Mouse (Mus musculus): ENCODE data around the gene Cks2.

Cks2 gene

GRCm38 (mm10) chr13:51679332-51679731 lies 34.3 kb downstream of the Cks2 start:
- no peak for DNase-seq (ENCODE audit: low spot score in 2 of 2)

GRCm38 (mm10) chr13:51681076-51681475 lies 36.0 kb downstream of the Cks2 start:
- no peak for DNase-seq (ENCODE audit: low spot score in 2 of 2)

GRCm38 (mm10) chr13:51681634-51682033 lies 36.6 kb downstream of the Cks2 start:
- DNase-seq (ENCODE audit: low spot score in 2 of 2) = no peak

- no peak for DNase-seq (ENCODE audit: low spot score in 2 of 2)
These were observed 40.4 kb downstream of the Cks2 start for GRCm38 (mm10) chr13:51685290-51685966.

- DNase-seq (ENCODE audit: low spot score in 2 of 2) = no peak
These were observed 41.9 kb downstream of the Cks2 start for GRCm38 (mm10) chr13:51686966-51687365.

GRCm38 (mm10) chr13:51688688-51689087 lies 43.7 kb downstream of the Cks2 start:
- DNase-seq (ENCODE audit: low spot score in 2 of 2) = no peak

GRCm38 (mm10) chr13:51696481-51696880 lies 51.4 kb downstream of the Cks2 start:
- DNase-seq (ENCODE audit: low spot score in 2 of 2) = no peak

- no peak for DNase-seq (ENCODE audit: low spot score in 2 of 2)
These were observed 52.4 kb downstream of the Cks2 start for GRCm38 (mm10) chr13:51697455-51697854.

GRCm38 (mm10) chr13:51697897-51698296 lies 52.9 kb downstream of the Cks2 start:
- no peak for DNase-seq (ENCODE audit: low spot score in 2 of 2)

GRCm38 (mm10) chr13:51698318-51698717 lies 53.3 kb downstream of the Cks2 start:
- no peak for DNase-seq (ENCODE audit: low spot score in 2 of 2)
